Comparison of ENCODE assay signal across 8 mouse cellular contexts in genomic region chr3:68045475-68046416, GRCm38 (mm10). TPM values are rescaled to one million over a fixed set of nuclear protein-coding genes. Genes with fewer than 3 reads are reported as not detected.
A peak's percentile ranks its signal among the peaks of the same experiment; 100 is the strongest.
DNase-seq lines count a peak whose midpoint lies in the region; ATAC-seq and TF ChIP-seq lines count a peak whose summit lies in the region.

No protein-coding gene starts in this region.

- H3K4me3 ChIP-seq in hindbrain, embryonic 15.5 days: no peak overlapping the region
- H3K4me3 ChIP-seq in stomach, postnatal 0 days (ENCODE audit: low read depth, low read length): no peak overlapping the region

- H3K27me3 ChIP-seq in hindbrain, embryonic 15.5 days: no peaks in the 10 kb centered on the region
- H3K27me3 ChIP-seq in stomach, postnatal 0 days (ENCODE audit: control insufficient read depth, insufficient read depth, low read length): no peaks in the 10 kb centered on the region

- no peak overlapping the region for H3K4me2 ChIP-seq in hindbrain, embryonic 15.5 days
- no peak overlapping the region for H3K4me2 ChIP-seq in stomach, postnatal 0 days (replicated peaks; ENCODE audit: low read depth)

- no peak overlapping the region for H3K27ac ChIP-seq in hindbrain, embryonic 15.5 days (replicated peaks)
- H3K27ac ChIP-seq in stomach, postnatal 0 days (replicated peaks): no peak overlapping the region

- no peaks in the 10 kb centered on the region for H3K9me3 ChIP-seq in hindbrain, embryonic 15.5 days
- H3K9me3 ChIP-seq in stomach, postnatal 0 days (ENCODE audit: control insufficient read depth, low read length): no peaks in the 10 kb centered on the region

- no peak overlapping the region for H3K9ac ChIP-seq in hindbrain, embryonic 15.5 days
- H3K9ac ChIP-seq in stomach, postnatal 0 days (ENCODE audit: low read length): no peak overlapping the region

- DNase-seq in adrenal gland, postnatal 25 days: peak; percentile 7
- no peak for DNase-seq in adrenal gland, adult 8-10 months
- DNase-seq in right cerebral cortex, adult 2 months (ENCODE audit: low spot score in 2 of 2): peak; percentile 52 to 66
- DNase-seq in right cerebral cortex, postnatal 14 days: no peak
- DNase-seq in embryo, embryonic 10 days (ENCODE audit: low spot score): peak; percentile 84
- DNase-seq in lung, postnatal 10 days: peak; percentile 40
- DNase-seq in stomach, postnatal 0 days (ENCODE audit: low spot score): peak; percentile 37

- no peaks in the 10 kb centered on the region for H3K36me3 ChIP-seq in hindbrain, embryonic 15.5 days
- H3K36me3 ChIP-seq in stomach, postnatal 0 days (ENCODE audit: control insufficient read depth, insufficient read depth, low read length): no peaks in the 10 kb centered on the region

- peak; percentile 56 for ATAC-seq in hindbrain, embryonic 15.5 days (ENCODE audit: low FRiP score, low read depth)
- ATAC-seq in stomach, postnatal 0 days (ENCODE audit: low FRiP score, low TSS enrichment): no peak

- TF ChIP-seq CTCF in stomach, postnatal 0 days (IDR thresholded peaks at IDR 0.05; ENCODE audit: low read depth): peak; percentile 92

- WGBS in hindbrain, embryonic 15.5 days: 54% methylated on average over 9 of the region's 9 CpGs
- 50% methylated on average over 9 of the region's 9 CpGs for WGBS in stomach, postnatal 0 days

- TF ChIP-seq EP300 in stomach, postnatal 0 days (optimal IDR thresholded peaks at IDR 0.05): no peak

- peaks cover 11% of the 10 kb centered on the region for H3K4me1 ChIP-seq in hindbrain, embryonic 15.5 days (replicated peaks)
- H3K4me1 ChIP-seq in stomach, postnatal 0 days (replicated peaks; ENCODE audit: control insufficient read depth, insufficient read depth): no peaks in the 10 kb centered on the region

RNA-seq across cellular contexts. Expression of gene Schip1, which starts 18.9 kb away (rescaled TPM):
- total RNA-seq in adrenal gland, postnatal 25 days (2021): 17.1 and 23.1 TPM in 2 replicates
- total RNA-seq in adrenal gland, adult 8-10 months (2022): 1 to 10 TPM; 7.6 to 8.7 (median 8.6) TPM
- 154 and 156 TPM in 2 replicates for polyA plus RNA-seq in hindbrain, embryonic 15.5 days (2015; fragmentation: Nextera tagmentation; extraction: Ambion mirVana)
- polyA plus RNA-seq in stomach, postnatal 0 days (2015; fragmentation: Nextera tagmentation; extraction: Ambion mirVana): 26.6 and 27.6 TPM in 2 replicates

Comparison
In these comparisons a context has a peak if more than half of its experiments do, and no peak if none do; other contexts are left out.
1. DNase-seq: peak in adrenal gland, postnatal 25 days (single experiment), right cerebral cortex, adult 2 months (2 of 2), embryo, embryonic 10 days (single experiment), lung, postnatal 10 days (single experiment) and stomach, postnatal 0 days (single experiment); none in adrenal gland, adult 8-10 months (single experiment) and right cerebral cortex, postnatal 14 days (single experiment).